Mouse (Mus musculus) gastrocnemius, postnatal 4 days (tissue): ENCODE measurements around the gene Gemin4. TPM values are rescaled to one million over a fixed set of nuclear protein-coding genes. Genes with fewer than 3 reads are reported as not detected.
A peak's percentile ranks its signal among the peaks of the same experiment; 100 is the strongest.

Source experiments
- DNase-seq, 2 experiments: peaks; one replicate each; pipeline ENCODE4 v3.0.0; 2021 to 2022; ENCODE audit warnings: low spot score in 2 of 2, mixed read lengths in 2 of 2
- long read RNA-seq, 2 experiments: library from polyadenylated mRNA; stranded (forward); transcript quantifications; one replicate each; pipeline ENCODE4 v2.0.0; 2021
- total RNA-seq, 2 experiments: library from RNA; stranded (reverse); gene quantifications; 2 replicates each; pipeline ENCODE4 v1.2.3; 2021

Gemin4 gene
- total RNA-seq: 1 to 10 TPM; 3.5 to 5.2 TPM
- long read RNA-seq, experiment 1, transcript Gemin4-201 (2 exons, 3,540 nt): major isoform, 15 of 16 reads
- long read RNA-seq, experiment 1, partial matches to known transcripts: 0 of 16 reads
- long read RNA-seq, experiment 1, other reads (novel, unspliced or antisense): 1 of 16 reads
- long read RNA-seq, experiment 2, transcript Gemin4-201 (2 exons, 3,540 nt): major isoform, 22 of 24 reads
- long read RNA-seq, experiment 2, partial matches to known transcripts: 0 of 24 reads
- long read RNA-seq, experiment 2, other reads (novel, unspliced or antisense): 2 of 24 reads

DNA sequence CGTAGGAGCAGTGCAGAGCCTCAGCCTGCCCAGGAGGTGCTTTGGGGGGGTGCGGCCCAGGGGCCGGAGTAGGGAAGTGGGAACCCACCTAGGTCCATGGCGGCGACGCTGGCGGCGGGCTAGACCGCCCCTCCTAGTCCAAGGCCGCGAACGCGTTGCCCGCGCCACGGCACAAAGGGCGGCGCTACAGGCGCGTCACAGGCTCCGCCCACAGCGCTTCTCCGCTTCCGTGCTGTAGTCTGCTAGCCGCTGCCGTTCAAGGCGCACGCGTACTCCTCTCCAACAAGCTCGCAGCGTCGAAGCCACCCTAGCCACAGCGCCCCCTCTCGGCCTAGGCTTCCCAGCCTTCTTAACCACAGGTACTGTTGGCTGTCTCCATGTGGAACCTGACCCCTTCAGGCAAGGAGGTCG, at the start of gene Gemin4, which contains the start of gene Dbil5:
TSS of gene Gemin4 (minus strand) at position 275 of the 411 bp plus-strand sequence.
TSS of gene Dbil5 (plus strand) at position 219 of the 411 bp plus-strand sequence.
- DNase-seq: peak; percentile 92 to 96

DNA sequence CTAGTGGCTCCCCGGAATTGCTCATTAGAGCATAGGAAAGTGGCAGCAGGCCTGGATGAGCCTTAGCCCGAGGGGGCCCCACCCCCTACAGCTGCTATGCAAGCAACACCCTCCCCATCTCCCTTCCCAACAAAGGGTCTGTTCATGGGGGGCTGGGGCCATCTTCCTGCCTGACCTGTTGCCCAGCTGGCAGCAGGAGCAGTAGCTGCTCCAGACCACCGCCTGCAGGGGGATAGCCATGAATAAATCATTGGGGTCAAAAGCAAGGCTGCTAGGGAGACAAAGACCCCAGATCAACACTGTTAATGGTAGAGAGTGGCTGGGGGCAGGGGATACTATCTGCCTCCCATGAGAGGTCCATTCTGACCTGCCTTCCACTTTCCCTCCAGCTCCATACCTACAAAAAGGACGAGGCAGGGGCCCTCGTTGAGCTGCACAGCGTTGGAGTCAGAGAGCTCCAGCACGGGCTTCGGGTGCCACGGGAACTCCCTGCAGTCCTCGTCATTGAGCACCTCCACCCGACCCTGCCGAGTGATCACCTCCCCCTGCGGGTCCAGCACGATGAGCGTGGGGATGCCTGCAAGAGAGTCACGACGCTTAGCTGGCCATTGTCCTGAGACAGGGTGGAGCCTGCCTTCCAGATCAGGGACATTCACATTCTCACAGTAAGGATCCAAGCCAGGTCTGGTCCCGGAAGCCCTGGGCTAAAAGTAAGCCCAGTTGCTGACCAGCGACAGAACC, 45.3 kb upstream of the Gemin4 start:
- DNase-seq: no peak

DNA sequence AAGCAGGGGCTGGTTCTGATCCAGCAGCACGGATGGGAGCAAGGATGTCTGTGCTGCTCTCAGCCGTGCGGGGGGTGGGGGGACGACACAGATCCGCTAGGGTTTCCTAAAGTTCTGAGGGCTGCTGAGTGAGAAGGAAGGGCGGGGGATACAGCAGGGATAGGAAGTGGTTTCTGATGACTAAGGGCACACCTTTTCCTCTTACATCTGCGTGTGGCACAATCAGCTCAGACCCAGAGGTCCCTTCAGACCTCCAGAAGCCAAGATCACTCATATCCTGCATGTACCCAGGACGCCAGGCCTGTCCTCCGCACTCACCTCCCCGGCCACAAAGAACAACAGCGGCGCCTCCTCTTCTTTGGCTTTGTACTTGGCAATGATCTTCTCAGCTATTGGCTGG, 43.8 kb upstream of the Gemin4 start:
- no peak for DNase-seq

DNA sequence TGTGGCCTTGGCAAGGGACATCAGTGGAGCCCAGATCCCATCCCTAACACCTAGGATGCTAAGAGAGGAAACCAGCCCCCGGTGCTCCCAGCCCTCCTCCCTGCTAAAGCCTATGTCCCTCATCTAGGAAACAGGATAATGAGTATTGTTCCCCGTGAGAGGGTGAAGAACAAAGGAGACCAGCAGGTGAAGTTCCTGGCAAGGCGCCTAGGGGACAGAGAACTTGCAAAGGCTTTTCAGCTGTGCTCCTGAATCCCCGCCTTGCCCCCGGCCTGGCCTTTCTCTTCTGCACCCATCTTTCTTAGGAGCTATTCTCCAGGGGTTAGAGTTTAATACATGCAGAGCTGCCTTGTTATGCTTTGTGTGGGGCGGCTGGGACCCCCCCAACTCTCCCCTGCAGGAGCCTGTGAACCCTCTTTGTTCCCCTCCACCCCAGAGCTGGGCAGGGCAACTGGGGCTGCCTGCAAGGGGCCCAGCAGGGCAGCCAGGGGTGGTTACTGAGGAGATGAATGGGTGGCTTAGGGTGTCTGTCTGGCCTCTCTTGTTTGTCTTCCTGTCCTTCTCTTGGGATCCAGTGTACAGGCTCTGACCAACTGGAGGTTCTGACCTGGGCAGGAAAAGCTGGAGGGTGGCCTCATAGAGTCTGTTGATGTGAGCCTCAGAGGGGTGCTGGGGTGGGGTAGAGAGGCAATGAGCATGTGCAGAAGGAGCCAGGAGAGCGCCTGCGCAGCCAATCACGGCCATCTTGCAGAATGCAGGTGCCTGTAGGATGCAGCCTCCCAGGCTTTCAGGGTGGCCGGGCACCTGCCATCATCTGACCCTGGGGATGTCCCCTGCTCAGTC, 43.0 kb upstream of the Gemin4 start:
- no peak for DNase-seq

DNA sequence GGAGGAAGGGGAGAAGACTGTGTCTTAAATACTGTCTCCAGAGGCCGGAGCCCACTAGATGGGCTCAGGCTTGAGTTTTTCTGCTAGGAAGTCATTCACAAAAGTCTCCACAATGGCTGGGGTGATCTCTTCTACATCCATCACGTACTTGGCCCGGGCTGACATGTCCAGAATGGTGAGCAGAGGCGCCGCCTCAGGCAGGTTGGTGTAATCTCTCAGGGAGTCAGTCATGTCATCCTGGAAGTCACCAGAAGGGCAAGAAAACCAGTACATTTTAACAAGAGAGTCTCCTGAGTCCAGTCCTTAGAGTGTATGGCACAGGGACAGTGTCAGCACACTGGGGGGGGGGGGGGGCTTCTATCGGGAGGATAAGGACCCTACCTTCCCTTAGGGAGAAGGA, 41.0 kb upstream of the Gemin4 start:
- no peak for DNase-seq

DNA sequence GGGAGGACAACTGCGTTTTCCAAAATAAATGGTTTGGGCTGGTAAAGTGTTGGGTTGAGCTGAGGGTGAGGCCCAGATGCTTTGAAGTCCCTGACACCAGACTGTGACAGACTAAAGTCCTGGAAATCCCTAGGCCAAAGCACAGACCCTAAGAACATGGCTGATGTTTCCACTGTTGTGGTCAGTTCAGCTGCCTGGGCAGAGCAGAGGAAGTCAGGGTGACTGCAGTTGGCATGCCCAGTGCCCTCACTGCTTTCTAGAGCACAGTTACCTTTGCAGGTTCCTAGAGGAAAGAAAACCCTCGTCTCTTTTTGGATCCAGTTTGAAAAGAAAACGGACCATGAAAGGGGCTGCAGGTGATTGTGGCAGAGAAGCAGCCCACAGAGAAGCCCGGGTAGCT, 39.9 kb upstream of the Gemin4 start:
- no peak for DNase-seq

DNA sequence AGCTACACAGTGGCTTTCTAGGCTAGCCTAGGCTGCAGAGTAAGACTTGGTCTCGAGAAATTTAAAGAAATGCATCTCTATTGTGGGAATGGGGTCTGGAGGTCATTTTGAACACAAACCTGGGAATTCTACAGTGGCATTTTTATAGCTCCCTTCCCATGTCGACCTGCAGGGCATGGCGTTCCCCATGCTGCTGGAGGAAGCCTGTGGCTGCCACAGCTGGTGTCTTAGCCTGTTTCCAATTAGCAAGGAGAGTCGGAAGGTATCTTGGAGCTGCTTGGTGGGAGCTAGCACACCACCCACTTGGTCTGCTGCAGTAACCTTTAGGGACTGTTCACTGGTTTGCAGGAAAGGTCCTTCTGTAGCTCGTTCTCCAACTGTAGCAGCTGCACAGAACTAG, 38.7 kb upstream of the Gemin4 start:
- no peak for DNase-seq

DNA sequence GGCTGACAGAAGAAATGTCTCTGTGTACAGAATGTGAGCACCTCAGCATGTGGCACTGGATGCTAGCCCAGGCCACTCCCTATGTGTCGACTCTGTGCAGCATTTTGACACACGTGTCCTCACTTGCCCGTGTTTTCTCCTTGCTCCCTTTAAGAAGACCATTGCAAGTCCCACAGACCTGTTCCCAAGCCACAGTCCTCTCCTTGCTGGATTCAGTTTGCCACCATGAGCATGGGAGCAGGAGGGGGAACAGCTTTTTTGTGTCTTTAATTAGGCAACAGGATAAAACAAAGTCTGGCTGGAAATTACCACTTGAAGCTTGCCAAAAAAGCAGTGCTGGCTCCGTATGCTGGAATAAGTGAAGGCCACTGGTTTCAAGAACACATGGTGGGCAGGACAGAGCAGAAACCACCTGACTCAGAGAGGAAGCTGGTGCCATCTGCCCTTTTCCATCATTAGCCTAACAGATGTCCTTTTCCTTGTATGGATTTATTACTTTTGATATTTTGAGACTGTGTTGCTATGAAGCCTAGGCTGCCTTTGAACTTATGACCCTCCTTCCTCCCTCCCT, 38.1 kb upstream of the Gemin4 start:
- no peak for DNase-seq

DNA sequence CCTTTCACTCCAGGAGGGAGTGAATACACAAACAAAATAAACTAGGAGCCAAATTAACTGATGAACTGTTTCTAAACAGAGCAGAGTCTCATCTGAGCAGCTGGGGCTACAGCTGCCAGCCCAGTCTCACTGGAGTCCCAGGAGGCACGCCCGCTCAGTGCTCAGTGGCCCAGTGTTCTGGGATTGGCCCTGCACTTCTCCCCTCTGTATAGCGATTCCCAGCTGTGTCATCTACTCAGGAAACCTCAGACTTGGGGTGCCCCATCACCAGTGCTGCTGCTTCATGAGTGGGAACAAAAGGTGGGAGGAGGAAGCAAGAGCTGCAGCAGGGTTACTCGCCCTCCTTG, 36.4 kb upstream of the Gemin4 start:
- peak in 1 of 2 experiments; percentile 44 for DNase-seq

DNA sequence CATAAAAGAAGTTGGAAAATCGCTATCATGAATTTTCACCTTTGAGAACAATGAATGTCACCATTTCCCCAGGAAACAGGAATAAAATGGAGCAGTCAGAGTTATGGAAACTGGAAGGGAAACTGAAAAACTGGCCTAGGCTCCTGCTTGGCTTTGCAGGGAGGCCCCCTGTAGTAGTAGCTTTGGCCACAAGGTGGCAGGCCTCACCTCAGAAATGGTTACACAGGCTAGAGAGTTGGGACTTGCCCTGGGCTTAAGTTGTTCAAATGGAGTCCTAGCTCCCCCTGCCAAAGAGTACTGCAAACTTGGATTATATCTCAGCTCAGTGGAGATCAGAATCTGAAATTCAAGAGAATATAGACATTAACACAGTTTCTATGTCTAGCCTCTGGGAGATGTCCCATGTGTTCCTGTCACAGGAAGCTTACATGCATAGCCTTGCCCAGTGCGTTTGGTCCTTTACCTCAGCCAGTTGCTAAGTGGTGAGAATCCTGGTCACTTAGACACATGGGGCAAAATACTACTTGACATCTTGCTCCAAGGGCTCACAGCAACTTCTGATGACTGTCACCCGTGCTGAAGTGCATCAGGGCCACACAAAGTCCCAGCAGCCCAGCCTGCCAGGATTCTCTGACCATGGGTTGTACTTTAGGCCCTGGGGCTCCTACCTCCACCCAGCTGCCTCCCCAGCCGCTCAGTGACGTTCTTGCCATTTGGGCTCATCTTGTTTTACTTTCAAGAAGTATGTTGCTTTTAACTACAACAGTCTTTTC, 35.9 kb upstream of the Gemin4 start:
- DNase-seq: peak; percentile 77 to 87

DNA sequence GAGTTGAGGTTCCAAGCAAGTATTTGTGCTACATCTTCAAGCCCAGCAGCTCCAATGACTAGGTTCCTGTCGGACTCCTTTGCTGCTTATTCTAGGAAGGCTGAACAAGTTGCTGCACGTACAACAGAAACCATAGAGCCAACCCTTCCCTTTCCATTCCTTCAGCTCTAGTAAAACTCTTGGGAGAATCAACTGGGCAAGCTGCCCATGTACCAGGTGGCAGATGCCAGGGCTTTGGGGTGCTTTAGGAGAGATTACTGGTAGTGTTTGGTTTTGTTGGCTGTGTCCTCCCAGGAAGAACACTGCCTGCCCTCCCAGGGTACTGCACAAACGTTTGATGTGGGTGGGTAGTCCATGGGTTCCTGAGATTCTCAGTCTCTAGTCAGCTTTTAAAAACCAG, 34.6 kb upstream of the Gemin4 start:
- no peak for DNase-seq

DNA sequence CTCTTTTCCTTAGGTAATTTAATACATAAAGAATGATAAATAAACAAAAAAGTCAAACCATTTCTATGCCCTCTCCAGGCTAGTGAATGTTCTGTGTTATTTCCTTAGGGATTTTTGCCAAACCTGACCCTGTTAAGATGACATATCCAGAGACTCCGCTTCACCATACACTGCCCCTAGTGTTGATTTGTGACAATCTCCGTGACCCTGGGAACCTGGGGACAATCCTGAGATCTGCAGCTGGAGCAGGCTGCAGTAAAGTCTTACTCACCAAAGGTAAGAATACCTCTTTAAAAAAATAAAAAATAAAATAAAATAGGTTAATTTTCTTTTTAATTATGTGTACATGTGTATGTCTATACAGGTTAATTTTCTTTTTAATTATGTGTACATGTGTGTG, 29.8 kb upstream of the Gemin4 start:
- DNase-seq: no peak

DNA sequence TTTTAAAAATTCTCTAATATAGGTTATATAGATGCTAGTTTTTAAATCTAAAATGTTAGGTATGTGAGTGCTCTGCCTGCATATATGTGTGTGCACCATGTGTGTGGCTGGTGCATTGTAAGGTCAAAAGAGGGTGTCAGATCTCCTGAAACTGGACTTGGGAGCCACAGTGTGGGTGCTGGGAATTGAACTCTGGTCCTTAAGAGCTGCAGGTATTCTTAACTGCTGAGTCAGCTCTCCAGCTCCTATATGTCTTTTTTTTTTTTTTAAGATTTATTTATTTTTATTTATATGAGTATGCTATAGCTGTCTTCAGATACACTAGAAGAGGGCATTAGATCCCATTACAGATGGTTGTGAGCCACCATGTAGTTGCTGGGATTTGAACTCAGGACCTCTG, 29.0 kb upstream of the Gemin4 start:
- DNase-seq: no peak

DNA sequence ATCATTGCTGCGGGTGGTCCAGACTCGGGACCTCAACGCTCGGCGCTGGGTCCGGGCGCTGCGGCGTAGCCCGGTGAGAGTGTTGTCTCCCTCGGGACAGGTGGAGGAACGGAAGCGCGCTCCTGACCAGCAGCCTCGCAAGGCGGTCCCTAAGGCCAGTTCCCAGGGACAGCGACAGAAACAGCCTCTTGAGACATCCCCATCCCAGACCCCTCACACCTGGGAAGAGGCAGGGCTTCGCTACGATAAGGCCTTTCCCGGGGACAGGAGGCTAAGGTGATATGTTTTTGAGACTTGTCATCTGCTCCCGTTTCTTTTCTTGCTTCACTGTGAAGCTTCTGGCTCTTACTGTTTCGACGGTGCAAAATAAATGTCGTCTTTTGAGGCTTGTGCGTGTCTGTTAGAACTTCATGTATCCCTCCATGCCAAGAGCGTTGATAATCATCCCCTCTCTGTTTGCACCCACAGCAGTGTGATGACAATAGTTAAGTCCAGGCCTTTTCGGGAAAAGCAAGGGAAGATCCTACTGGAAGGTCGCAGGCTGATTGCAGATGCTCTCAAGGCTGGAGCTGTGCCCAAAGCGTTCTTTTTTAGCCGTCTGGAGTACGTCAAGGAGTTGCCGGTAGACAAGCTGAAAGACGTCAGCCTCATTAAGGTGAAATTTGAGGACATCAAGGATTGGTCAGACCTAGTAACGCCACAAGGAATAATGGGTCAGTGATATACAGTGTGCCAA, 26.5 kb upstream of the Gemin4 start:
- DNase-seq: no peak

DNA sequence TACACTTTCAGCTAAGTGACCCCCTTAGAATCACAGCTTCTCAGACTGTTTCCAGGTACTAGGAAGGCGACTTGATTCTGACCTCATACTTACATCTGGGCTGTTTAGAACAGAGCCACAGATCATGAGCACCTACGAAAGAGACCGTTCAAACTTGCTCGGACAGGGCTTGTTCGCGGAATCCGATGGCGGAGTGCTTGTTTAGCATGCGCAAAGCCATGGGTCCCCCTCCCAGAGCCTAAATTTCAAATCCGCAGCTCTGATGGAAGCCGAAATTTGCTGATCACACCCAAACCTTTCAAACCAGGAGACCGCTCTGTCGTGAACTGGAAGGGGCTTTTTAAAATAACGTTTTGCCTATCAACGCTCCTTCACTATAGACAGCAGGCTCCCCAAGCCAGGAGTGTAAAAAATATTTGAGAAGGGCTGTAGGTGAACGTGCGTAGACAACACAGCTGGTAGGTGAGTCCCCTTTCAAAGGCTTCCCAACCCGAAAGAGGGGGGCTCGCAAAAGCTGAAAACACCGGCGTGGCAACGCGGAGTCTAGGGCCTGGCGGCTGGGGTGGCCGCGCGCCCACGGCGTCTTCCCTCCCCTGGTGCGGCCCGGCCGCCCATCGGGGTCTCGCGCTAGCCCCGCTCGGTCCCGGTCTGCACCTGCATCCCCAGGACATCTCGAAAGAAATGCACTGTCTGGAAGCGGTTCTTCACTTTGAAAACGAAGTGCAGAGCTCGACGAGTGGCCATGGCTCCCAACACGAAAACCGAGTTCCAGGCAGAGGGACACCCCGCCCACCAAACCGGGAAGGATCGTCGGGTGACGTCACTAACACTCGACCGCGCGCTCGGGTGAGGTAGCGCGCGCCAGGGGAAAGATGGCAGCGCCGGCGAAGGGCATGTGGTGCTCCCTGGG, 25.7 kb upstream of the Gemin4 start, which contains the start of the genes Mrm3 and Glod4:
TSS of gene Mrm3 (plus strand) at position 815 of the 910 bp plus-strand sequence.
TSS of gene Glod4 (minus strand) at position 825 of the 910 bp plus-strand sequence.
- peak; percentile 86 to 93 for DNase-seq

DNA sequence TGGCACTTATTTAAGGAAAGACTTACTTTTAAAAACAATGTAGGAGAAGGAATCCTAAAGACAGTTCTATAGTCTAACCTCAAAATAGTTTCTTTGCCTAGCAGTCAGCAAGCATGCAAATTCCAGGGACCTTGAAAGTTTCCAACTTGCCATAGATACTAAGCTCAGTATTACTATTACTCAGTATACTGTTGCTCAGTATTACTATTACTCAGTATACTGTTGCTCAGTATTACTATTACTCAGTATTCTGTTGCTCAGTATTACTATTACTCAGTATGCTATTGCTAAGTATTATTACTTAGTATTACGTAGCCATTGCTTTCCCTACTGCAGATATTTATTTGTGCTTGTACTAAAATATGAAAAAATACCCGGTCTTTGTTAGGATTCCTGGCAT, 22.3 kb upstream of the Gemin4 start:
- DNase-seq: no peak

DNA sequence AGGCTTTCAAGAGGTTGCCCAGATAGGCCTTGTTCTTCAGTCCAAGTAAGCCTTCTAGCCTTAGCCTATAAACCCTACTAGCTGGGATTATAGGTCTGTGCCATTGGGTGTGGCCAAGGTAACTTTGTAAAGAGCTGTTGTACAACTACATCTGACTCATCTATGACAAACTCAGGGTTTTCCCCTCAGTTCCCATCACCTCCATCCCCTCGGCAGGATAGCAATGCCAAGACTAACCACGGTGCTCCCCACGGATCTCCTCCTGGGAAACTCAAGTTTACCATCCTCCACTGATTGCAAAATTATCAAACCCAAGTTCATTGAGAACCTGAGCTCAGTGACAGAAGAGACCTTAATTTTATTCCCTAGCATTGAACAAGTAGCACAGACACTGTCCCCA, 18.7 kb upstream of the Gemin4 start:
- DNase-seq: no peak

DNA sequence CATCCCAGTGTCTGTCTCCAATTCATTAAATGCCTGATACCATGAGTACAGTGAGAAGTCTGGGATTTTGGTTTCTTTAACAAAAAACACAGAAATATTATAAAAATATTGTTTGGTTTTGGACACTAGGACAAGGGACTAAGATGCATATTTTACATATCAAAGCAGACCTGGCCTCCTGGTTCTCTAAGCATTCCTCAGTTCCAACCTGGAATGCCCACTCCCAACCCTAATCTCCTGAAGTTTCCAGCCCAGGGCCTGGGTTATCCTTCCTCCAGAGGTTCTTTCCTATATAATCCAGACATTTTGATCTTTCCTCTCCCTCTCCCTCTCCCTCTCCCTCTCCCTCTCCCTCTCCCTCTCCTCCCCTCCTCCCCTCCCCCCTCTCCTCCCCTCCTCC, 7.6 kb upstream of the Gemin4 start:
- no peak for DNase-seq

DNA sequence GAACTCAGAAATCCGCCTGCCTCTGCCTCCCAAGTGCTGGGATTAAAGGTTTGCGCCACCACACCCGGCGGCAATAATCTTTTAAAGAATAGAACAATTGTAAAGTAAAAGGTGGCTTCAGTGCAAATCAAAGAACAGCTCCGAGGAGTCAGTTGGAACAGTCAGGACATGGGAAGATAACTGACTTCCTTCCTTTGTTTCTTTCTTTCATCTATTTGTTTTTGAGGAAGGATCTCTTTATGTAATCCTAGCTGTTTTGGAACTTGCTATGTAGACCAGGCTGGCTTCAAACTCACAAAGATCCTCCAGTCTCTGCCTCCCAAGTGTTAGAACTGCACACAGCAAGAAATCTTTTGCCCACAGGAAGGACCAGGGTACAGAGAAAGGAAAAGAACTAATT, 7.2 kb upstream of the Gemin4 start:
- DNase-seq: no peak
